Mouse (Mus musculus): Measurements from ENCODE around the gene Npb. TPM values are rescaled to one million over a fixed set of nuclear protein-coding genes. Genes with fewer than 3 reads are reported as not detected.

Npb gene
- total and polyA plus RNA-seq, 3 experiments, result 0.27 to 1.7 TPM; not detected in 1

DNA sequence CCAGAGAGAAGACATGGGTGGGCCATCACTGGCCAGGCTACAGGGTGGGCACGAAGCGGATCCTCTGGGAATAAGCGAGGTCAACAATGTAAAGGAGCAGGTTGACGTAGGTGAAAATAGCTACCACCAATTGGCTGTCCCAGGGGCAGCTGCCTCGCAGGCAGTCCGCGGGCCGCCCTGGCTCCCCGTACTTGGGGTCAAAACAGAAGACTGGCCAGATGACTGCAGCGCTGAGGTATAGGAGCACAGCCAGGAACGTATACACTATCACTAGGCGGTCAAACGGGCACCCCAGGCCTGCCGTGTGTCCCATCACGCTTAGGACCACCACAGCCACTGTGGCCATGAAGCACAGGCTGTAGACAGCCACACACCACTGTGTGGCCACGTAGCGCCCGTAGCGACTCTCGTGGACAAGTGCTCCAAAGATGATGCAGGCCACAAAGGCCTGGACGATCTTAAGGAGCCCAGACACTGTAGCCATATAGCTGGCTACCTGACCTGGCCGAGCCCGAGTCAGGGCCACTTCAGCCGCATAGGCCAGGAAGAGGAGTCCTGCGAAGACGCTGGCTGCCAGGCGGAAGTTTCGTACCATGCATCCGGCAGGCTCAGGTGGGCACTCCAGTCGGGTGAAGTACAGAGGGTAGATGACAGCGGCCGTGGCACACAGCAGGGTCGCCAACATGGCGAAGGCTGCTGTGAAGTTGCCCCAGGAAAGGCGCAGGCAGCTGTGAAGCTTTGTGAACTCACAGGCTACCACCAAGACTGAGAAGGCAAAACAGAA lies 39.0 kb downstream of the Npb start:
- H3K27ac ChIP-seq (ENCODE audit: control insufficient read depth, low read depth, low read length), result no peak overlapping the region
- no peak for DNase-seq (ENCODE audit: low read depth, low spot score)
- H3K4me1 ChIP-seq (ENCODE audit: control insufficient read depth in 1 of 2, insufficient read depth in 2 of 2, low read length in 2 of 2), result peaks cover 7 to 15% of the 10 kb centered on the region in 2 experiments
- no peak overlapping the region for H3K9ac ChIP-seq (ENCODE audit: control insufficient read depth, low read depth, low read length, poor library complexity, severe bottlenecking)
- peaks cover 0 to 8% of the 10 kb centered on the region in 2 experiments; a peak in 2 of 4 replicates for H3K36me3 ChIP-seq (ENCODE audit: control insufficient read depth in 1 of 2, insufficient read depth in 2 of 2, low read length in 2 of 2)
- H3K79me2 ChIP-seq (ENCODE audit: control insufficient read depth, insufficient read depth, low read length, poor library complexity), result no peaks in the 10 kb centered on the region
- no peaks in the 10 kb centered on the region; a peak in 1 of 4 replicates for H3K27me3 ChIP-seq (ENCODE audit: control insufficient read depth in 1 of 2, insufficient read depth in 2 of 2, low read length in 2 of 2)
- no peak overlapping the region for H3K4me3 ChIP-seq (ENCODE audit: control insufficient read depth in 1 of 2, insufficient read depth in 1 of 2, low read depth in 2 of 2, low read length in 2 of 2)
- H3K9me3 ChIP-seq (replicated peaks; ENCODE audit: insufficient read depth, low read length), result no peaks in the 10 kb centered on the region
- no peak for TF ChIP-seq USF2 (IDR thresholded peaks at IDR 0.05; ENCODE audit: borderline replicate concordance in 1 of 2, insufficient read depth in 1 of 2, low read depth in 1 of 2, low read length in 2 of 2)

DNA sequence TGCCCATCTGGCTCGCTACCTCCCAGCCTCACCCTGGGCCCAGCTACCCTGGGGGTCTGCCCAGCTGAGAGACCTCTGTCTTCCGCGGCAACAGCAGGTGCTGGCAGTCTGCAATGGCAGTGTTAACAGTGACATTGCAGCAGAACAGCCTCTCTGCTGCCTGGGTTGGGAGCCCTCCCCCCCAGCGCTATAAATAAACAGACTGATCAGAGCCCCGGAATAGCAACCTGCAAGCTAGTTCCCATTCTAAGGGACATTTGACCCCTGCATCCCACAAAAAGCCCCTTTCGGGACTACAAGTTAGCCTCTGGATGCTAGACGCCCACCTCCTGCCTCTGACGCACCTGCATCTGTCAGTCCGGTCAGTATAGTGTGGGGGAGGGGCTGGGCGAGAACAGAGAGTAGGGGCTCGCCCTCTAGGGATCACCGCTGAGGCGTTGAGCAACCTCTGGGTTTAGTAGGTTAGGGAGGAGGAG lies 39.8 kb downstream of the Npb start, which contains the start of gene Myadml2:
Gene Myadml2, minus strand, starts transcription at position 158 of the 476 bp plus-strand sequence.
- H3K4me1 ChIP-seq (ENCODE audit: control insufficient read depth in 1 of 2, insufficient read depth in 2 of 2, low read length in 2 of 2), result peaks cover 4 to 7% of the 10 kb centered on the region in 2 experiments; a peak in 3 of 4 replicates
- H3K9me3 ChIP-seq (replicated peaks; ENCODE audit: insufficient read depth, low read length), result no peaks in the 10 kb centered on the region
- no peak within 1 kb of the TSS for H3K9ac ChIP-seq (ENCODE audit: control insufficient read depth, low read depth, low read length, poor library complexity, severe bottlenecking)
- H3K36me3 ChIP-seq (ENCODE audit: control insufficient read depth in 1 of 2, insufficient read depth in 2 of 2, low read length in 2 of 2), result peaks cover 0 to 5% of the 10 kb centered on the region in 2 experiments; a peak in 2 of 4 replicates
- no peak within 1 kb of the TSS for H3K27ac ChIP-seq (ENCODE audit: control insufficient read depth, low read depth, low read length)
- H3K79me2 ChIP-seq (ENCODE audit: control insufficient read depth, insufficient read depth, low read length, poor library complexity), result no peaks in the 10 kb centered on the region
- H3K27me3 ChIP-seq (ENCODE audit: control insufficient read depth in 1 of 2, insufficient read depth in 2 of 2, low read length in 2 of 2), result no peaks in the 10 kb centered on the region; a peak in 1 of 4 replicates
- no peak within 1 kb of the TSS for H3K4me3 ChIP-seq (ENCODE audit: control insufficient read depth in 1 of 2, insufficient read depth in 1 of 2, low read depth in 2 of 2, low read length in 2 of 2)
- TF ChIP-seq MYC (IDR thresholded peaks at IDR 0.05; ENCODE audit: low read depth, low read length), result no peak
- no peak for DNase-seq (ENCODE audit: low read depth, low spot score)

DNA sequence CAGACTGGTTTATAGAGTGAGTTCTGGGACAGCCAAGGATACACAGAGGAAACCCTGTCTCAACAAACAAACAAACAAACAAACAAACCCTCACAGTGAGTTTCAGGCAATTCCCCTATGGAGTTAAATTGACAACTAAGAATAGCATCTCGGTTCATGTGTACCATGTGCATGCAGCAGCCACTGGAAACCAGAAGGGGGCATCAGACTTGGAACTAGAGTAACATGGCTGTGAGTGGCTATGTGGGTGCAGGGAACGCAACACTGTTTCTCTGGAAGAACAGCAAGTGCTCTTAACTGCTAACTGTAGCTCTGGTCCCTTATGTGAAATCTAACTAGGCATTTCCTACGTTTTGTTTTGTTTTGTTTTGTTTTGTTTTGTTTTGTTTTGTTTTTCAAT lies 43.6 kb downstream of the Npb start:
- Histone ChIP-seq H3K9me3 (replicated peaks; ENCODE audit: insufficient read depth, low read length) (no peaks in the 10 kb centered on the region), H3K36me3 (ENCODE audit: control insufficient read depth in 1 of 2, insufficient read depth in 2 of 2, low read length in 2 of 2) (no peaks in the 10 kb centered on the region), H3K27me3 (ENCODE audit: control insufficient read depth in 1 of 2, insufficient read depth in 2 of 2, low read length in 2 of 2) (peaks cover 0 to 2% of the 10 kb centered on the region in 2 experiments; a peak in 1 of 4 replicates), H3K4me1 (ENCODE audit: control insufficient read depth in 1 of 2, insufficient read depth in 2 of 2, low read length in 2 of 2) (no peaks in the 10 kb centered on the region), H3K79me2 (ENCODE audit: control insufficient read depth, insufficient read depth, low read length, poor library complexity) (no peaks in the 10 kb centered on the region), H3K27ac (ENCODE audit: control insufficient read depth, low read depth, low read length) (no peak overlapping the region), H3K9ac (ENCODE audit: control insufficient read depth, low read depth, low read length, poor library complexity, severe bottlenecking) (no peak overlapping the region), H3K4me3 (ENCODE audit: control insufficient read depth in 1 of 2, insufficient read depth in 1 of 2, low read depth in 2 of 2, low read length in 2 of 2) (no peak overlapping the region)
- peak; percentile 61 for DNase-seq (ENCODE audit: low read depth, low spot score)
- no peak for TF ChIP-seq BHLHE40 (IDR thresholded peaks at IDR 0.05; ENCODE audit: borderline replicate concordance, low read depth, low read length)
- TF ChIP-seq ZKSCAN1 (IDR thresholded peaks at IDR 0.05; ENCODE audit: low read depth, low read length), result no peak
- no peak for TF ChIP-seq E2F4 (IDR thresholded peaks at IDR 0.05; ENCODE audit: borderline replicate concordance, low read depth, low read length)
- TF ChIP-seq MYC (IDR thresholded peaks at IDR 0.05; ENCODE audit: low read depth, low read length), result peak; percentile 70
- no peak for TF ChIP-seq ETS1 (IDR thresholded peaks at IDR 0.05; ENCODE audit: low read depth, low read length)
- peak; percentile 32 for TF ChIP-seq RAD21 (IDR thresholded peaks at IDR 0.05; ENCODE audit: low read depth, low read length)
- peak; percentile 63 to 75 (median 69) for TF ChIP-seq CTCF (IDR thresholded peaks at IDR 0.05 in 2 of 3, conservative IDR thresholded peaks at IDR 0.05 in 1 of 3; ENCODE audit: control insufficient read depth in 1 of 3, insufficient read depth in 1 of 3, low read depth in 2 of 3, low read length in 3 of 3, poor library complexity in 1 of 3, severe bottlenecking in 1 of 3)
- no peak for TF ChIP-seq GABPA (IDR thresholded peaks at IDR 0.05; ENCODE audit: low read depth, low read length)
- peak; percentile 28 for TF ChIP-seq ZC3H11A (IDR thresholded peaks at IDR 0.05; ENCODE audit: low read depth, low read length)
- peak; percentile 77 for TF ChIP-seq SMC3 (IDR thresholded peaks at IDR 0.05; ENCODE audit: low read depth, low read length)
- TF ChIP-seq MAX (IDR thresholded peaks at IDR 0.05; ENCODE audit: low read length), result no peak

Measured in MEL (cell line).